Mouse (Mus musculus) adrenal gland, adult 2 months (tissue): ENCODE results near the gene Dpp6. TPM values are rescaled to one million over a fixed set of nuclear protein-coding genes. Genes with fewer than 3 reads are reported as not detected.

ENCODE experiments used
- DNase-seq: peaks from one replicate; pipeline ENCODE4 v3.0.0; 2021
- polyA plus RNA-seq: library from polyadenylated mRNA; depleted of rRNA; stranded (reverse); fragments of >200 nt; gene quantifications from 2 replicates; pipeline ENCODE4 v1.2.3, GENCODE M21; 2012
- total RNA-seq, 2 experiments: library from RNA; stranded (reverse); gene quantifications; 2 replicates each; pipeline ENCODE4 v1.2.3; 2021

The Dpp6 gene
- total and polyA plus RNA-seq, 3 experiments: 1.8 to 9.2 (median 7.4) TPM

DNA sequence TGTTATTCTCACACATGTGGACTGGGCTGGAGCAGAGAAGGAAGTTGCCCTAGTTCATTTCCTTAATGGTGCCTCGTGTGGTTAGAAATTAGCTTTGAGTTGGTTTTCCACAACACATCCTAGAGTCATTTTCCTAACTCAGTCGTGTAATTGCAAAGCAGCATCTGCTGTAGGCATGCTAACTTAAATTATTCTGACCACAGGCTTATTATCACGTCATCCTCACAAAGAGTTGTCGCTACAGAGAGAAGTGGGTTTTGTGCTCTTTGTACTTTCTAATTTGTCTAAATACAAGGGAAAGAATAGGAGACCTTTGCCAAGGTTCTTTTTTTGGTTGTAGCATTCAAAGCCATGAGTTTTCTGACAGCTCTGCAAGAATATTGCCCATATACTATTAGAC lies 469.9 kb downstream of the Dpp6 start:
- DNase-seq: no peak

DNA sequence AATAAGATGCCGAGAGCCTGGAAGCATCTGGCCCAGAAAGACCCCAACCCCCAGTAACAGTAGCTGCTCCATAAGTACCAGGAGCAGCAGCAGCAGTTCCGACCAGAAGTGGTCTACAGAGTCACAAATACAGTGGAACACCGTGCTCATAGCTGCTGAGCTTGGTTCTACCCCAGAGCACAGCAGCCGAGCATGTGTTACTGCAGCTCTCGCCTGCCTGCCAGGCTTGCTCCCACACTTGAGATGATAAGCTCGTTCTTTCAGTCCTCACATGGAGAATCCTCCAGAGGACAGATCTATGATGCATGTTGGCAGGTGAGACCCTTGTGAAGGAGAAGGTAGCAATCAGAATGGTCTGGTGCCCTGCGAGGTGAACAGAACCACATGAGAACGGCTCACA lies 474.4 kb downstream of the Dpp6 start:
- no peak for DNase-seq

DNA sequence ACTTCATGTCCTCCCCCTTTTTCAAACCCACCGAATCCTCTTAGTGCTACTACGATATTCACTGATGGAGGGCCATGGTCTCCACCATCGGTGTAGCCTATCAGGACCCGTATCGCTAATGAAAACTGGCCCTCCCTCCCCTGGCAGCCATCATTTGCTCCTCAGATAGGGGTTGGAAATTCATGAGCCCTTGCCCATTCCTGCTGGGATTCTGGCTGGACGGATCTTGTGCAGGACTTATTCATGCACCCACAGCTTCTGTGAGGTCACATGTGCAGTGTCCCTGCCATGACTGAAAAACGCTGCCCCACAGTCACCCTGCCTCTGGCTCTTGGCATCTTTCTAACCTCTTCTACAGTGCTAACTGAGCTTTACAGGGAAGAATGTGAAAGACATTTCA lies 475.2 kb downstream of the Dpp6 start:
- no peak for DNase-seq

- no peak for DNase-seq
Measured at GRCm38 (mm10) chr5:27304115-27304514, 487.1 kb downstream of the Dpp6 start.

DNA sequence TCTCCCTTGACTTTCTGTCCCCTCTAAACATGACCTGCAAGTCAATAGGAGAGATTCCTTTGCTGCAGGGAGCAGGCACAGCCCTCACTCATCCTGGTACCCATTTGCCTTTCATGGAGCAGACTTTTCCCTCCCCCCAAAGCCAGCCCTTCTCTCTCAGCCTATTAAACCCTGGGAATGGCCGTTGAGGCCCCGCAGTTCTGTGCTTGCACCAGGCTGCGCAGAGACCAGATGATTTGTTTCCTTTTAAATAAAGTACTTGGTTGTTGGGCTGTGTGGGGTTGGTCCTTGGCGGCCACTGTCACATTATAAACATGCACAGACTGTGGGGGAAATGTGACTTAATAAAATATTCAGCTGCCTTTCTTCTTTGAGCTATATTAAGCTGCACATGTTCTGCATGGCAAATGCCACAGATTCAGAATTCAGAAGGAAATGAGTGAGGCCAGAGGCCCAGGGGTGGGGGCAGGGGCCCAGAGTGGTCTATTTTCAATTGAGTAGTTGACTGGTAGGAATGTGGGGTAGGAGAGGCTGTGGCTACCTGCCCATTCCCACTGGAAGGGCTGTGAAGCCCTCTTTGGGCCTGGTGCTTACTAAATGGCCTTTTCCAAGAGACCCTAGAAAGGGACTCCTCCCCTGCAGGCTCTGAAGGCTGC lies 489.6 kb downstream of the Dpp6 start:
- DNase-seq: no peak

DNA sequence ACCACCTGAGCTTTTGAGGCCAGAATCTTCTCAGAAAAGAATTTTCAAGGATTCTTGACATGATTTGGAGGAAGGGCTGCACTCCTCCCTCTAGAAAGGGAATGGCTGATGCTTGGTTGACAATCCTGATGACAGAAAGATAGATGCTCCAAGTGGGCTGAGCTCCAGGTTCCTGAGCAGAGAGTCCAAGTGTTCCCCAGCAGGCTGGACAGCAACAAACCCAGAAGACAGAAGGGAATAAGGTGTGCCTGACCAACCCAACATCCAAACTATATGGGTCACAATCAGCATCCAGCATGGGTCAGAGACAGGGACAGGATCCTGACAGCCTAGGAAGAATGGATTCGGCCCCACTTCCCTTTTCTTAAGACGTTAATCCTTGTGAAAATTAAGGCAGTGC lies 493.2 kb downstream of the Dpp6 start:
- DNase-seq: no peak

DNA sequence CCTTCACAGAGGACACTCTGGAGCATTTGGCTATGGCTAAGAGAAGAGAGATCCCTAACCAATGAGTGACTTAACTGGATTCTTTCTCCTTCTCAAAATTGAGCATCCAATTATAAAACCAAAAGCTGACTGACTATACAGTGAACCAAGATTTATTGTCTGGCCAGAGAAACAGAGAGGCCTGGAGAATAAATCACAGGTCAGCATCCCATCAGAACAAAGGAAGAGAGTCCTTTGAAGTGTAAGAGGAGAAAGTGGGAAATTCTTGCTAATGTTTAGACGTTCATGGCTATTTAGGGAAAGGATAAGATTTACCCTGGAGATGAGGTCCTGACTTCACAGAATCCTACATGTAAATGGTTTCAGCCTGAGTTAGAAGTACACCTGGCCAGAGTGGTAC lies 499.7 kb downstream of the Dpp6 start:
- DNase-seq: no peak

DNA sequence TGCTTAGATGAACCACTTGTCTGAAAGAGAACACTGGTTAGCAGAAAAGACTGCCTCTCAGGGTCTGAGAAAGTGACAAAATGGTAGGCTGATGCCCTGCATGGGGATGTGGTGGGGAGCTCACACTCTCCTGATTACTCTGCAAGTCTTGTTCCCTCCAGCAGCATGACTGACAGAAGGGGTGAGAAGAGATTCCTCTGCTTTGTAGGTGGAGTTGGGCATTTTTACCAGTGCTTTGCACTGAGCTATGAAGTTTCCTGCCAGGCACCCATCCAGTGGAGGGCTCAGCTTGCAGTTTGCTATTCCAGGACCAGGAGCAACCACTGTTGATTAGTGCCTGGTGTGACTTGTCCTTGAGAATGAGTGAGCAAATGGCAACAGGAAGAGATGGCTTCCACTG lies 500.3 kb downstream of the Dpp6 start:
- DNase-seq: no peak

- no peak for DNase-seq
Measured at GRCm38 (mm10) chr5:27317832-27318231, 500.8 kb downstream of the Dpp6 start.

DNA sequence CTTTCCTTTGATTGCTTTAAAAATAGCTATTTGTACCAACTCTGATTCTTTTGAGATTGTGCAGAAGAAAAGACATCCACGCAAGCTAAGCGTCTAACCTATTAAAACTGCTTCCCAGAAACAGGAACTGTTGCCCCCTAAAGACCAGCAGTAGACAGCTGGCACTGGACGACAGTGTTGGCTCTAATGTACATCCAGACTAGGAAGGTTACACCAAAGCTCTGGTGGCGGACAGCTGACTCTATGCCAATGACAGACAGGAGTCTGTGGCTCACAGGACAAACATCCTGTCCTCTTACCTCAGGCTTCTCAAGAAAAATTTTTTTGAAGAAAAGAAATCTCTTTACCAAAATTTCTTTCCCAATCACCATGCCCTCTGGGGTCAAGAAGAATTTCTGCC lies 502.7 kb downstream of the Dpp6 start:
- no peak for DNase-seq

- no peak for DNase-seq
Measured at GRCm38 (mm10) chr5:27322895-27323792, 506.1 kb downstream of the Dpp6 start.

- DNase-seq: no peak
Measured at GRCm38 (mm10) chr5:27324346-27324928, 507.4 kb downstream of the Dpp6 start.

- DNase-seq: no peak
Measured at GRCm38 (mm10) chr5:27336698-27337097, 519.7 kb downstream of the Dpp6 start.

GRCm38 (mm10) chr5:27339196-27340030 lies 522.4 kb downstream of the Dpp6 start:
- no peak for DNase-seq

- peak; percentile 67 for DNase-seq
Measured at GRCm38 (mm10) chr5:27342276-27342675, 525.3 kb downstream of the Dpp6 start.

DNA sequence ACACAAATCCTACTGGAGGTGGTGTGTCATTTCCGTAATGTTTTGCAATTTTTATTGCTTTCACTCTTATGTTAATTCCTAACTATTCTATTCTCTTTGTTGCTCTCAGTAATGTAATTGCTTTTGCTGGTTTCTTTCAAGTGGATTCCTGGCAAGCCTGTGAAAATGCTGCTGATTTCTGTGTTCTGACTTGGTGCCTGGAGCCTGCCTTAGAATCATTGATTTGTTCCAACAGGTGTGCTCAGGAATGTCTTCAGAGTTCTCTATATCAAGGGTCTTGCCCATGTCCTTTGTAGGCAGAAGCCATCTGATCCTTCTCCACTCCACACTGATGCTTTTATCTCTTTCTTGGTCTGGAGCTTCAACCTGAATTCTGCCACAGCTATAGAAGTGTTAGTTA lies 526.6 kb downstream of the Dpp6 start:
- no peak for DNase-seq

- DNase-seq: peak; percentile 71
Measured at GRCm38 (mm10) chr5:27348181-27349095, 531.4 kb downstream of the Dpp6 start.

DNA sequence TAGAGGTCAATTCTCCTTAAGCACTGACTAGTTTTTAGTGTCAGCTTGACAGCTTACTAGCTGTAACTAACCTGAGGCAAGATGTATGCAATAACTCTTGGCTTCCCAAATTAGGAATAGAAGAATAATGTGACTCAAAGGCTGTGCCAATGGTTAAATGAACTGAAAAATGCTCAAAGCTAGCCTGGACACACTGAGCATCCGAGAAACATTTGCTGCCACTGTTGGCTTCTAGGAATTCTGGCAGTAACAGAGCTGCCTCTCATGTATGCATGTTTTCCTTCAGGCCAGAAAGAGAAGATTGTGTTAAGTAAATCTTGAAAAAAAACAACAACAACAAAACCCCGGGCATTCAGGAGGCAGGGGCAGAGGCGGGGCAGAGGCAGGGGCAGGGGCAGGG lies 540.6 kb downstream of the Dpp6 start:
- no peak for DNase-seq

DNA sequence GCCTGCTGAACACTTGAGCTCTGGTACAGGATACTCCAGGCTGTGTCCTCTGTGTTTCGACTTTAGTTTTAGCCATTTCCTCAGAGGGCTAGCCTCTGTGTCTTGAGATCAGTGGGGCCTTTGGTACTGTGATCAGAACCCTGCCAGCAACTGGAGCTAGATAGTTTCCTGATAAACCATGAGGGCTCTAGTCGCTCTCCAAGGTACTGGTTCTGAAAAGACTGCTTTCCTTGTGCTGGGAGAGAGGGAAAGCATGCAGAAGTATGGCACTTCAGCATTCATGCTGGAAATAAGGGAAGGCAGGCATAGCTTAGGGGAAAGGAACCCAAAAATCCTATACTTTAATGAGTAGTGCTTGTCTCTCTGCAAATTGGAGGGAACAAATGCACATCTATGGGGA lies 548.9 kb downstream of the Dpp6 start:
- no peak for DNase-seq

- no peak for DNase-seq
Measured at GRCm38 (mm10) chr5:27370814-27371213, 553.8 kb downstream of the Dpp6 start.

- DNase-seq: no peak
Measured at GRCm38 (mm10) chr5:27373931-27374330, 556.9 kb downstream of the Dpp6 start.
